Mouse (Mus musculus): ENCODE results near the gene Gm17545. TPM values are rescaled to one million over a fixed set of nuclear protein-coding genes. Genes with fewer than 3 reads are reported as not detected.

Gene Gm17545
- polyA plus RNA-seq, 1 experiment = not detected

DNA sequence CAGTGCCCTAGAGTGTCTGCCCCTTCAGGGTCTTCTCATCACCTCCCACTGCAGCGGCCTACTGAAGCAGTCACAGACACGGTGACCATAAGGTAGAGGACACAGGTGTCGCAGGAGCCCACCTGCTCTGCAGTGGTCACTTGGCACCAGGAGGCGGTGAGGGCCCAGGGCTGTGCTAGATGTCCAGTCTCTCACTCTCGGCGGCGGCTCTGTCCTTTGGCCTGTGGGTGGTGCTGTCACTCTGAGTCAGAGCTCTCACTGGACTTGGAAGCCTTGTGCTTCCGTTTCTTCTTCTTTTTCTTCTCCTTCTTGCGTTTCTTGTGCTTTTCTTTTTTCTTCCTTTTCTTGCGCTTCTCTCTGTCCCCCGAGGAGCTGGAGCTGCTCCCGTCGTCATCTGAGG, 5.7 kb upstream of the Gm17545 start:
- DNase-seq = peak in 1 of 2 experiments; percentile 29
- Histone ChIP-seq H3K27ac (ENCODE audit: insufficient read depth, low read length) (no peak overlapping the region), H3K4me1 (ENCODE audit: control insufficient read depth, insufficient read depth, low read length) (no peaks in the 10 kb centered on the region; the same call in 1 of the 2 replicates), H3K4me3 (replicated peaks; ENCODE audit: insufficient read depth, low read depth, low read length) (no peak overlapping the region), H3K27me3 (ENCODE audit: control insufficient read depth, insufficient read depth, low read length) (no peaks in the 10 kb centered on the region)
- TF ChIP-seq CTCF (IDR thresholded peaks at IDR 0.05; ENCODE audit: borderline replicate concordance, insufficient read depth, low read depth, low read length) = peak; percentile 56
- no peak for TF ChIP-seq POLR2A (IDR thresholded peaks at IDR 0.05; ENCODE audit: borderline replicate concordance, insufficient read depth, low read length)
- WGBS = 62% methylated on average over 13 of the region's 13 CpGs

DNA sequence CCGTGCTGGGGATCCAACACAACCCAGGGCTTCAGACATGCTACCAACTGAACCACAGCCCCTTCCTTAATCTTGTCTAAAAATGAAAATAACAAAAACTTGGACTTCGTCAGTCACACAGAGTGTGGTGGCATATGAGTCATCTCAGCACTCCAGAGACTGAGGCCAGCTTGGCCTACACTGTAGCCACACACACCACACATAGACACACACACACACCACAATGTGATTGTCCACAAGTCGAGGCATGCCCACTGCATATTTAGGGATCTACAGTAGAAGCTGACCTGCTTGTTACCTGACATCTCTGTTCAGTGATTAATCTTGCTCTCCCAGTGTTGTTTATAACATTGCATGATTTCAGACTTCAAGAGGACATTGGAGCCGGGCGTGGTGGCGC, 4.9 kb upstream of the Gm17545 start:
- Histone ChIP-seq H3K27ac (ENCODE audit: insufficient read depth, low read length) (no peak overlapping the region), H3K4me3 (replicated peaks; ENCODE audit: insufficient read depth, low read depth, low read length) (no peak overlapping the region), H3K27me3 (ENCODE audit: control insufficient read depth, insufficient read depth, low read length) (no peaks in the 10 kb centered on the region), H3K4me1 (ENCODE audit: control insufficient read depth, insufficient read depth, low read length) (no peaks in the 10 kb centered on the region; the same call in 1 of the 2 replicates)
- 80% methylated on average over 6 of the region's 6 CpGs for whole genome bisulfite sequencing
- DNase-seq = no peak
- TF ChIP-seq POLR2A (IDR thresholded peaks at IDR 0.05; ENCODE audit: borderline replicate concordance, insufficient read depth, low read length) (no peak), CTCF (IDR thresholded peaks at IDR 0.05; ENCODE audit: borderline replicate concordance, insufficient read depth, low read depth, low read length) (no peak)

DNA sequence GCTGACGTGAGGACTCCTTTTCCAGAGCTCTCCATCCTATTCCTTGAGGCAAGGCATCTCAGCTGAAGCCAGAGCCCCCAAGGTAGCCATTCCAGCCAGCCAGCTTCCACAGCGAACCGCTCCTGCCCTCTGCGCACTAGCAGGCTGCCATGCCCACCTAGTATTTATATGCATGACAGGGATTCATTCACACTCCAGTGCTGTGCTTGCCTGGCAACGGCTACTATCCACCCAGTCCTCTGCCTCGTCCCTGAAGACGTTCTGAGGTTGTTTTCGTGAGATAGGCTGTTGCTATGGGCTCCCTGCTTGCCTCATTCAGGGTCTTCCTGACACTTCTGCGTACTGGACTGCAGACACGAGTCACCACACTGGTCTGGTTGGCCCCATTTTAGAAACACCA, 1.4 kb upstream of the Gm17545 start:
- 81% methylated on average over 10 of the region's 10 CpGs for WGBS

DNA sequence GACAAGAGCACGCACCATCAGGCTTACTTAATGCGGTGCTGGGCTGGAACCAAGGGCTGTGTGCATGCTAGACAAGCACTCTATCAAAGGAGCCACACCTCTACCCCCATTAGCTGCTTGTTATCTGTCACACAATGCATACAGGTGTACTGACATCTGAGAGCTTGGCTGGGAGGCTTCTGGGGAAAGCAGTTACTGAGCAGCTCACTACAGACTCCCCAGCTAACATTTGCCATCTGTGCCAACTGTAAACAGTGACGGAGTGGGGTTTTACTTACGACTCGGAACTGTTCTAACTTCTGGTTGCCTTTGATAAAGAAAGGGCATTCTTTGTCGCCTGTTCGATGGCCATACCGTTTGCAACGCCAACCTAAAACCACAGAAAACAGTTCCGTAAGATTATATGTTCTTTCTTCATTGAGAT, 577 bp upstream of the Gm17545 start:
- H3K4me1 ChIP-seq (ENCODE audit: control insufficient read depth, insufficient read depth, low read length) = no peaks in the 10 kb centered on the region; the same call in 1 of the 2 replicates
- no peak for DNase-seq
- no peak overlapping the region for H3K4me3 ChIP-seq (replicated peaks; ENCODE audit: insufficient read depth, low read depth, low read length)
- TF ChIP-seq POLR2A (IDR thresholded peaks at IDR 0.05; ENCODE audit: borderline replicate concordance, insufficient read depth, low read length) = no peak
- WGBS = 82% methylated on average over 10 of the region's 10 CpGs
- no peaks in the 10 kb centered on the region for H3K27me3 ChIP-seq (ENCODE audit: control insufficient read depth, insufficient read depth, low read length)
- H3K27ac ChIP-seq (ENCODE audit: insufficient read depth, low read length) = no peak overlapping the region

More for the DNA sequence above, 1.4 kb upstream of the Gm17545 start:
- DNase-seq = no peak
- Histone ChIP-seq H3K4me1 (ENCODE audit: control insufficient read depth, insufficient read depth, low read length) (no peaks in the 10 kb centered on the region; the same call in 1 of the 2 replicates), H3K27ac (ENCODE audit: insufficient read depth, low read length) (no peak overlapping the region), H3K27me3 (ENCODE audit: control insufficient read depth, insufficient read depth, low read length) (no peaks in the 10 kb centered on the region), H3K4me3 (replicated peaks; ENCODE audit: insufficient read depth, low read depth, low read length) (no peak overlapping the region)
- no peak for TF ChIP-seq CTCF (IDR thresholded peaks at IDR 0.05; ENCODE audit: borderline replicate concordance, insufficient read depth, low read depth, low read length)
- no peak for TF ChIP-seq POLR2A (IDR thresholded peaks at IDR 0.05; ENCODE audit: borderline replicate concordance, insufficient read depth, low read length)

DNA sequence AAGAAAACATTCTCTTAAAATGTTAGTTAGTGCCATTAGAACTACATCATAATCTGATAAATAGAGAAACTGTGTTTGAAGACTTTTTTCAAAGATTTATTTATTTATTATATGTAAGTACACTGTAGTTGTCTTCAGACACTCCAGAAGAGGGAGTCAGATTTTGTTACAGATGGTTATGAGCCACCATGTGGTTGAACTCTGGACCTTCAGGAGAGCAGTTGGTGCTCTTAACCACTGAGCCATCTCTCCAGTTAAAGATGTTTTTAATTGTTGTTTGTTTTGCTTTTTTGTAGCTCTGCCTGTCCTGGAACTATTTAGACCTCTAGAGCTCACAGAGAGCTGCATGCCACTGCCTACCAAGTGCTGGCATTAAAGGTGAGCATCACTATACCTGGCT, 951 bp downstream of the Gm17545 start:
- H3K27me3 ChIP-seq (ENCODE audit: control insufficient read depth, insufficient read depth, low read length) = no peaks in the 10 kb centered on the region
- no peak for TF ChIP-seq CTCF (IDR thresholded peaks at IDR 0.05; ENCODE audit: borderline replicate concordance, insufficient read depth, low read depth, low read length)
- TF ChIP-seq POLR2A (IDR thresholded peaks at IDR 0.05; ENCODE audit: borderline replicate concordance, insufficient read depth, low read length) = no peak
- DNase-seq = no peak

GRCm38 (mm10) chr9:22457142-22457835, 3.2 kb downstream of the Gm17545 start:
- TF ChIP-seq CTCF (IDR thresholded peaks at IDR 0.05; ENCODE audit: borderline replicate concordance, insufficient read depth, low read depth, low read length) (no peak), POLR2A (IDR thresholded peaks at IDR 0.05; ENCODE audit: borderline replicate concordance, insufficient read depth, low read length) (no peak)
- no peak overlapping the region for H3K4me3 ChIP-seq (replicated peaks; ENCODE audit: insufficient read depth, low read depth, low read length)
- 45% methylated on average over 11 of the region's 11 CpGs for WGBS

More for the DNA sequence above, 951 bp downstream of the Gm17545 start:
- Histone ChIP-seq H3K4me1 (ENCODE audit: control insufficient read depth, insufficient read depth, low read length) (no peaks in the 10 kb centered on the region; the same call in 1 of the 2 replicates), H3K4me3 (replicated peaks; ENCODE audit: insufficient read depth, low read depth, low read length) (no peak overlapping the region), H3K27ac (ENCODE audit: insufficient read depth, low read length) (no peak overlapping the region)

GRCm38 (mm10) chr9:22461946-22462345, 7.9 kb downstream of the Gm17545 start:
- Histone ChIP-seq H3K27me3 (ENCODE audit: control insufficient read depth, insufficient read depth, low read length) (no peaks in the 10 kb centered on the region), H3K27ac (ENCODE audit: insufficient read depth, low read length) (peak overlapping the region; percentile 55; the same call in 1 of the 2 replicates), H3K4me1 (ENCODE audit: control insufficient read depth, insufficient read depth, low read length) (peaks cover 12% of the 10 kb centered on the region), H3K4me3 (replicated peaks; ENCODE audit: insufficient read depth, low read depth, low read length) (no peak overlapping the region)
- whole genome bisulfite sequencing = 3% methylated on average over 3 of the region's 3 CpGs
- peak; percentile 95 to 98 for DNase-seq
- TF ChIP-seq POLR2A (IDR thresholded peaks at IDR 0.05; ENCODE audit: borderline replicate concordance, insufficient read depth, low read length) (no peak), CTCF (IDR thresholded peaks at IDR 0.05; ENCODE audit: borderline replicate concordance, insufficient read depth, low read depth, low read length) (no peak)

More at GRCm38 (mm10) chr9:22457142-22457835, 3.2 kb downstream of the Gm17545 start:
- Histone ChIP-seq H3K27me3 (ENCODE audit: control insufficient read depth, insufficient read depth, low read length) (no peaks in the 10 kb centered on the region), H3K4me1 (ENCODE audit: control insufficient read depth, insufficient read depth, low read length) (peaks cover 8% of the 10 kb centered on the region), H3K27ac (ENCODE audit: insufficient read depth, low read length) (no peak overlapping the region)
- no peak for DNase-seq

- 72% methylated on average over 5 of the region's 5 CpGs for WGBS
- no peak overlapping the region for H3K4me3 ChIP-seq (replicated peaks; ENCODE audit: insufficient read depth, low read depth, low read length)
- peaks cover 11% of the 10 kb centered on the region; the same call in 1 of the 2 replicates for H3K4me1 ChIP-seq (ENCODE audit: control insufficient read depth, insufficient read depth, low read length)
- no peaks in the 10 kb centered on the region for H3K27me3 ChIP-seq (ENCODE audit: control insufficient read depth, insufficient read depth, low read length)
- TF ChIP-seq CTCF (IDR thresholded peaks at IDR 0.05; ENCODE audit: borderline replicate concordance, insufficient read depth, low read depth, low read length) (no peak), POLR2A (IDR thresholded peaks at IDR 0.05; ENCODE audit: borderline replicate concordance, insufficient read depth, low read length) (no peak)
- peak in 1 of 2 experiments; percentile 22 for DNase-seq
- no peak overlapping the region for H3K27ac ChIP-seq (ENCODE audit: insufficient read depth, low read length)
Measured at GRCm38 (mm10) chr9:22466212-22466611, 12.1 kb downstream of the Gm17545 start.
